Mouse (Mus musculus) olfactory bulb, adult 2 months (tissue): ENCODE data around the gene Bicra. TPM values are rescaled to one million over a fixed set of nuclear protein-coding genes. Genes with fewer than 3 reads are reported as not detected.

Experiments
- H3K27ac ChIP-seq: fragments of 200-500 bp; 2 replicates; pipeline ENCODE4 v1.5.1; 2012; ENCODE audit warnings: low read depth, low read length; ENCODE audit not compliant: insufficient read depth
- H3K4me1 ChIP-seq: fragments of 200-500 bp; 2 replicates; pipeline ENCODE4 v1.6.1; 2012; ENCODE audit warnings: low read length; ENCODE audit not compliant: control insufficient read depth, insufficient read depth
- H3K4me3 ChIP-seq: fragments of 200-500 bp; 2 replicates; pipeline ENCODE4 v1.5.1; 2012; ENCODE audit warnings: mild to moderate bottlenecking, low read depth, low read length, moderate library complexity; ENCODE audit not compliant: insufficient read depth
- CTCF ChIP-seq: fragments of 200-500 bp; IDR thresholded peaks from 2 replicates; pipeline ENCODE4 v1.5.1; 2012; ENCODE audit warnings: low read depth, mild to moderate bottlenecking, low read length, moderate library complexity; ENCODE audit not compliant: insufficient read depth
- POLR2A ChIP-seq: fragments of 200-500 bp; IDR thresholded peaks from 2 replicates; pipeline ENCODE4 v1.6.1; 2012; ENCODE audit warnings: mild to moderate bottlenecking, low read depth, low read length, moderate library complexity; ENCODE audit not compliant: insufficient read depth
- WGBS: fragments of 180-500 bp; shearing (Covaris S2); methylation state at CpG from one replicate; pipeline ENCODE4 v1.1.7; 2018; 5-methylcytosine and 5-hydroxymethylcytosine counted together
- polyA plus RNA-seq: library from polyadenylated mRNA; stranded (reverse); fragments of >200 nt; gene quantifications from 2 replicates; pipeline ENCODE4 v1.2.4, GENCODE M21; 2012; ENCODE audit warnings: low replicate concordance; ENCODE audit not compliant: missing spikeins, insufficient read depth, insufficient read length

Gene Bicra
- polyA plus RNA-seq, 1 experiment: not detected

- 33% methylated on average over 4 of the region's 4 CpGs for WGBS
Observed at GRCm38 (mm10) chr7:15960691-15961090, 87.0 kb downstream of the Bicra start.

GRCm38 (mm10) chr7:15956143-15956542, 91.6 kb downstream of the Bicra start:
- no peak overlapping the region for H3K4me3 ChIP-seq
- H3K4me1 ChIP-seq: peaks cover 11% of the 10 kb centered on the region
- H3K27ac ChIP-seq: no peak overlapping the region
- WGBS: 85% methylated on average over 5 of the region's 5 CpGs
- no peak for TF ChIP-seq CTCF
- TF ChIP-seq POLR2A: no peak

More at GRCm38 (mm10) chr7:15960691-15961090, 87.0 kb downstream of the Bicra start:
- Histone ChIP-seq H3K4me3 (no peak overlapping the region), H3K27ac (no peak overlapping the region), H3K4me1 (peaks cover 23% of the 10 kb centered on the region)
- TF ChIP-seq POLR2A: no peak
- no peak for TF ChIP-seq CTCF

GRCm38 (mm10) chr7:15955509-15955908, 92.2 kb downstream of the Bicra start:
- no peak for TF ChIP-seq POLR2A
- TF ChIP-seq CTCF: no peak
- Histone ChIP-seq H3K27ac (no peak overlapping the region), H3K4me1 (peaks cover 5% of the 10 kb centered on the region), H3K4me3 (no peak overlapping the region)
- 42% methylated on average over 7 of the region's 7 CpGs for WGBS

GRCm38 (mm10) chr7:15954978-15955443, 92.7 kb downstream of the Bicra start:
- H3K27ac ChIP-seq: no peak overlapping the region
- H3K4me1 ChIP-seq: 0 out of 2 replicates have a peak, but pooled peaks cover 5% of the 10 kb centered on the region
- H3K4me3 ChIP-seq: no peak overlapping the region
- no peak for TF ChIP-seq CTCF
- WGBS: 14% methylated on average over 21 of the region's 21 CpGs

GRCm38 (mm10) chr7:15954436-15954835, 93.3 kb downstream of the Bicra start:
- no peak for TF ChIP-seq POLR2A
- TF ChIP-seq CTCF: no peak
- 81% methylated on average over 7 of the region's 7 CpGs for WGBS

GRCm38 (mm10) chr7:15953307-15954074, 94.2 kb downstream of the Bicra start:
- WGBS: 94% methylated on average over 13 of the region's 13 CpGs
- H3K4me3 ChIP-seq: no peak overlapping the region
- H3K4me1 ChIP-seq: peaks cover 10% of the 10 kb centered on the region
- TF ChIP-seq CTCF (no peak), POLR2A (no peak)
- H3K27ac ChIP-seq: no peak overlapping the region

More at GRCm38 (mm10) chr7:15954436-15954835, 93.3 kb downstream of the Bicra start:
- Histone ChIP-seq H3K27ac (no peak overlapping the region), H3K4me1 (0 out of 2 replicates have a peak, but pooled peaks cover 5% of the 10 kb centered on the region), H3K4me3 (no peak overlapping the region)

- TF ChIP-seq POLR2A (no peak), CTCF (no peak)
- Histone ChIP-seq H3K4me3 (no peak overlapping the region), H3K27ac (no peak overlapping the region), H3K4me1 (peaks cover 18% of the 10 kb centered on the region)
- 83% methylated on average over 3 of the region's 3 CpGs for WGBS
Observed at GRCm38 (mm10) chr7:15952416-15952815, 95.3 kb downstream of the Bicra start.

GRCm38 (mm10) chr7:15950008-15950407, 97.7 kb downstream of the Bicra start:
- WGBS: 89% methylated on average over 15 of the region's 15 CpGs
- Histone ChIP-seq H3K27ac (no peak overlapping the region), H3K4me3 (no peak overlapping the region), H3K4me1 (peaks cover 16% of the 10 kb centered on the region)
- TF ChIP-seq CTCF: no peak
- no peak for TF ChIP-seq POLR2A

- TF ChIP-seq POLR2A (no peak), CTCF (no peak)
- no peak overlapping the region for H3K27ac ChIP-seq
- H3K4me1 ChIP-seq: peaks cover 15% of the 10 kb centered on the region
- 87% methylated on average over 7 of the region's 7 CpGs for WGBS
- H3K4me3 ChIP-seq: no peak overlapping the region
Observed at GRCm38 (mm10) chr7:15949216-15949790, 98.4 kb downstream of the Bicra start.
